Mouse (Mus musculus): ENCODE results near the gene Tmem182.

The Tmem182 gene

GRCm38 (mm10) chr1:40805351-40805750, at the start of gene Tmem182:
TSS of gene Tmem182 (plus strand) at chr1:40805601.
- no peak for ATAC-seq (ENCODE audit: low TSS enrichment)

GRCm38 (mm10) chr1:40759751-40760445, 45.5 kb upstream of the Tmem182 start:
- ATAC-seq (ENCODE audit: low TSS enrichment), result no peak

GRCm38 (mm10) chr1:40764042-40764441, 41.4 kb upstream of the Tmem182 start:
- ATAC-seq (ENCODE audit: low TSS enrichment), result no peak

GRCm38 (mm10) chr1:40764701-40765275, 40.6 kb upstream of the Tmem182 start:
- ATAC-seq (ENCODE audit: low TSS enrichment), result no peak

GRCm38 (mm10) chr1:40765521-40765920, 39.9 kb upstream of the Tmem182 start:
- no peak for ATAC-seq (ENCODE audit: low TSS enrichment)

- no peak for ATAC-seq (ENCODE audit: low TSS enrichment)
Measured at GRCm38 (mm10) chr1:40767588-40767987, 37.8 kb upstream of the Tmem182 start.

GRCm38 (mm10) chr1:40768606-40769005, 36.8 kb upstream of the Tmem182 start:
- peak; percentile 90 for ATAC-seq (ENCODE audit: low TSS enrichment)

- ATAC-seq (ENCODE audit: low TSS enrichment), result no peak
Measured at GRCm38 (mm10) chr1:40769331-40769894, 36.0 kb upstream of the Tmem182 start.

GRCm38 (mm10) chr1:40771196-40771970, 34.0 kb upstream of the Tmem182 start:
- no peak for ATAC-seq (ENCODE audit: low TSS enrichment)

- no peak for ATAC-seq (ENCODE audit: low TSS enrichment)
Measured at GRCm38 (mm10) chr1:40773234-40773633, 32.2 kb upstream of the Tmem182 start.

- no peak for ATAC-seq (ENCODE audit: low TSS enrichment)
Measured at GRCm38 (mm10) chr1:40774040-40774439, 31.4 kb upstream of the Tmem182 start.

GRCm38 (mm10) chr1:40776102-40776501, 29.3 kb upstream of the Tmem182 start:
- ATAC-seq (ENCODE audit: low TSS enrichment), result no peak

- no peak for ATAC-seq (ENCODE audit: low TSS enrichment)
Measured at GRCm38 (mm10) chr1:40776763-40777162, 28.6 kb upstream of the Tmem182 start.

- ATAC-seq (ENCODE audit: low TSS enrichment), result no peak
Measured at GRCm38 (mm10) chr1:40783450-40783849, 22.0 kb upstream of the Tmem182 start.

GRCm38 (mm10) chr1:40784306-40784705, 21.1 kb upstream of the Tmem182 start:
- ATAC-seq (ENCODE audit: low TSS enrichment), result no peak

- no peak for ATAC-seq (ENCODE audit: low TSS enrichment)
Measured at GRCm38 (mm10) chr1:40785876-40786445, 19.4 kb upstream of the Tmem182 start.

- no peak for ATAC-seq (ENCODE audit: low TSS enrichment)
Measured at GRCm38 (mm10) chr1:40788956-40789355, 16.4 kb upstream of the Tmem182 start.

GRCm38 (mm10) chr1:40789666-40790233, 15.7 kb upstream of the Tmem182 start:
- peak; percentile 29; the same call in 1 of the 2 replicates for ATAC-seq (ENCODE audit: low TSS enrichment)

GRCm38 (mm10) chr1:40790324-40791141, 14.9 kb upstream of the Tmem182 start, which contains the start of gene Mfsd9:
TSS of gene Mfsd9 (minus strand) at chr1:40790687.
- ATAC-seq (ENCODE audit: low TSS enrichment), result peak; percentile 97

- ATAC-seq (ENCODE audit: low TSS enrichment), result no peak
Measured at GRCm38 (mm10) chr1:40795508-40795907, 9.9 kb upstream of the Tmem182 start.

GRCm38 (mm10) chr1:40797348-40797747, 8.1 kb upstream of the Tmem182 start:
- ATAC-seq (ENCODE audit: low TSS enrichment), result peak; percentile 93
